Mouse (Mus musculus) heart, embryonic 14.5 days (tissue): ENCODE results near the gene Eef1g. TPM values are rescaled to one million over a fixed set of nuclear protein-coding genes. Genes with fewer than 3 reads are reported as not detected.

Experiments used
- polyA plus RNA-seq: library from polyadenylated mRNA; unstranded; fragments of >200 nt; fragmentation: Nextera tagmentation; extraction: Ambion mirVana; gene quantifications from 2 replicates; pipeline ENCODE4 v1.2.1, GENCODE M21; 2014

Gene Eef1g
- polyA plus RNA-seq, 1 experiment from 2014 or later = 253 TPM

Other genes starting within 250 kb of the Eef1g start
- gene Slc3a2, start 243.7 kb upstream of the Eef1g start, polyA plus RNA-seq = 62.2 and 65.7 TPM in 2 replicates
- gene Wdr74, start 231.2 kb upstream of the Eef1g start, polyA plus RNA-seq = 49.7 and 50.5 TPM in 2 replicates
- 1.2 TPM in 1 of 2 replicates, not detected in the other for gene 1700092M07Rik, start 226.3 kb upstream of the Eef1g start, polyA plus RNA-seq
- gene Stx5a, start 225.6 kb upstream of the Eef1g start, polyA plus RNA-seq = 81.4 and 83.5 TPM in 2 replicates
- gene Nxf1, start 210.0 kb upstream of the Eef1g start, polyA plus RNA-seq = 101 and 105 TPM in 2 replicates
- 167 and 196 TPM in 2 replicates for gene Tmem223, start 196.0 kb upstream of the Eef1g start, polyA plus RNA-seq
- 59.0 and 69.7 TPM in 2 replicates for gene Tmem179b, start 192.6 kb upstream of the Eef1g start, polyA plus RNA-seq
- 10.8 and 10.9 TPM in 2 replicates for gene Taf6l, start 180.6 kb upstream of the Eef1g start, polyA plus RNA-seq
- 128 and 146 TPM in 2 replicates for gene Polr2g, start 168.5 kb upstream of the Eef1g start, polyA plus RNA-seq
- gene Zbtb3, start 164.5 kb upstream of the Eef1g start, polyA plus RNA-seq = 3.0 and 3.2 TPM in 2 replicates
- 27.7 and 31.8 TPM in 2 replicates for gene Ttc9c, start 147.7 kb upstream of the Eef1g start, polyA plus RNA-seq
- 3.9 and 5.0 TPM in 2 replicates for gene Hnrnpul2, start 147.0 kb upstream of the Eef1g start, polyA plus RNA-seq
- 0.43 TPM in 1 of 2 replicates, not detected in the other for gene AC129217.1, start 137.3 kb upstream of the Eef1g start, polyA plus RNA-seq
- 40.6 and 45.0 TPM in 2 replicates for gene Bscl2, start 129.6 kb upstream of the Eef1g start, polyA plus RNA-seq
- 1.0 and 2.3 TPM in 2 replicates for gene Gng3, start 127.8 kb upstream of the Eef1g start, polyA plus RNA-seq
- 1.2 and 1.3 TPM in 2 replicates for gene Lrrn4cl, start 116.3 kb upstream of the Eef1g start, polyA plus RNA-seq
- 118 and 123 TPM in 2 replicates for gene Ubxn1, start 95.5 kb upstream of the Eef1g start, polyA plus RNA-seq
- 67.4 and 78.2 TPM in 2 replicates for gene Uqcc3, start 86.1 kb upstream of the Eef1g start, polyA plus RNA-seq
- 48.3 and 51.5 TPM in 2 replicates for gene Lbhd1, start 83.3 kb upstream of the Eef1g start, polyA plus RNA-seq
- not detected in 2 replicates for gene Gm49403, start 83.1 kb upstream of the Eef1g start, polyA plus RNA-seq
- 53.7 and 55.8 TPM in 2 replicates for gene 1810009A15Rik, start 78.2 kb upstream of the Eef1g start, polyA plus RNA-seq
- not detected in 2 replicates for gene Gm49416, start 78.1 kb upstream of the Eef1g start, polyA plus RNA-seq
- gene Ints5, start 74.0 kb upstream of the Eef1g start, polyA plus RNA-seq = 18.2 TPM in 2 replicates
- gene Ganab, start 69.0 kb upstream of the Eef1g start, polyA plus RNA-seq = 48.0 and 54.6 TPM in 2 replicates
- 27.8 and 34.2 TPM in 2 replicates for gene B3gat3, start 46.7 kb upstream of the Eef1g start, polyA plus RNA-seq
- 0.94 and 1.6 TPM in 2 replicates for gene Rom1, start 37.7 kb upstream of the Eef1g start, polyA plus RNA-seq
- gene Eml3, start 37.5 kb upstream of the Eef1g start, polyA plus RNA-seq = 9.0 TPM in 2 replicates
- gene Mta2, start 25.2 kb upstream of the Eef1g start, polyA plus RNA-seq = 19.8 and 26.5 TPM in 2 replicates
- gene Tut1, start 13.2 kb upstream of the Eef1g start, polyA plus RNA-seq = 14.5 and 15.6 TPM in 2 replicates
- gene Ahnak, start 22.2 kb downstream of the Eef1g start, polyA plus RNA-seq = 29.4 and 30.6 TPM in 2 replicates
- not detected in 2 replicates for gene Scgb1a1, start 120.9 kb downstream of the Eef1g start, polyA plus RNA-seq
- gene Asrgl1, start 168.6 kb downstream of the Eef1g start, polyA plus RNA-seq = 11.8 and 15.2 TPM in 2 replicates